Comparison of ENCODE assay signal across 8 mouse cellular contexts in genomic region chr2:54118881-54119280, GRCm38 (mm10). TPM values are rescaled to one million over a fixed set of nuclear protein-coding genes. Genes with fewer than 3 reads are reported as not detected.
DNase-seq lines count a peak whose midpoint lies in the region; ATAC-seq lines count a peak whose summit lies in the region.

No protein-coding gene starts in this region.

- H3K9ac ChIP-seq in embryonic facial prominence, embryonic 14.5 days (ENCODE audit: low read depth, low read length): no peak overlapping the region

- DNase-seq in gastrocnemius, adult 18-20 months (ENCODE audit: low spot score): peak; percentile 3
- no peak for DNase-seq in gastrocnemius, postnatal 25 days
- peak; percentile 37 to 64 for DNase-seq in right cerebral cortex, adult 2 months (ENCODE audit: low spot score in 2 of 2)
- DNase-seq in right cerebral cortex, postnatal 25 days: no peak
- DNase-seq in embryonic facial prominence, embryonic 14.5 days (ENCODE audit: low spot score): peak; percentile 51
- peak; percentile 38 to 39 for DNase-seq in left cerebral cortex, postnatal 25 days (ENCODE audit: low spot score in 2 of 2)
- peak; percentile 16 for DNase-seq in right cerebral cortex, postnatal 14 days

- no peak overlapping the region for H3K4me3 ChIP-seq in embryonic facial prominence, embryonic 14.5 days (ENCODE audit: low read depth, low read length)

- H3K36me3 ChIP-seq in embryonic facial prominence, embryonic 14.5 days (ENCODE audit: control insufficient read depth, insufficient read depth, low read length): no peaks in the 10 kb centered on the region

- intact Hi-C loops in left cerebral cortex, postnatal 25 days (cut with DNase I): loop anchor here (10.0 kb wide), 2 partner anchors 914 to 916 kb away; no protein-coding TSS in a partner anchor

- 29% methylated on average over 3 of the region's 3 CpGs for WGBS in embryonic facial prominence, embryonic 14.5 days

- no peak overlapping the region for H3K27ac ChIP-seq in embryonic facial prominence, embryonic 14.5 days (replicated peaks; ENCODE audit: low read depth, low read length)

- no peaks in the 10 kb centered on the region for H3K9me3 ChIP-seq in embryonic facial prominence, embryonic 14.5 days (ENCODE audit: control insufficient read depth, low read length)

- no peak overlapping the region for H3K4me2 ChIP-seq in embryonic facial prominence, embryonic 14.5 days (ENCODE audit: low read depth, low read length)

- H3K4me1 ChIP-seq in embryonic facial prominence, embryonic 14.5 days (ENCODE audit: control insufficient read depth, insufficient read depth, low read length): no peaks in the 10 kb centered on the region

- no peak for ATAC-seq in embryonic facial prominence, embryonic 14.5 days (ENCODE audit: low read depth)
- ATAC-seq in erythroid progenitor cell, adult 5-6 weeks (replicated peaks; ENCODE audit: low FRiP score, poor library complexity, severe bottlenecking): no peak

- no peaks in the 10 kb centered on the region for H3K27me3 ChIP-seq in embryonic facial prominence, embryonic 14.5 days (replicated peaks; ENCODE audit: control insufficient read depth, insufficient read depth, low read length)

RNA-seq across cellular contexts. Expression of gene Rprm, which starts 33.5 kb away (rescaled TPM):
- under 1 TPM in 1 of 2 experiments, not detected in 1; 0.19 TPM for total RNA-seq in gastrocnemius, adult 18-20 months (2021)
- total RNA-seq in gastrocnemius, postnatal 25 days (2021): under 1 TPM; 0.24 to 0.79 TPM
- polyA plus RNA-seq in embryonic facial prominence, embryonic 14.5 days (2014; fragmentation: Nextera tagmentation; extraction: Ambion mirVana): 13.5 and 15.5 TPM in 2 replicates
- 10 to 100 TPM; 81.3 to 97.1 TPM for total RNA-seq in left cerebral cortex, postnatal 25 days (2021)
- not detected in 2 replicates for total RNA-seq in erythroid progenitor cell, adult 5-6 weeks (2015; ENCODE audit: low replicate concordance)
- not detected in 2 replicates for total RNA-seq in erythroid progenitor cell, adult 5-6 weeks (2017; ENCODE audit: low replicate concordance)

Comparison
In these comparisons a context has a peak if more than half of its experiments do, and no peak if none do; other contexts are left out.
1. DNase-seq: peak in gastrocnemius, adult 18-20 months (single experiment), right cerebral cortex, adult 2 months (2 of 2), embryonic facial prominence, embryonic 14.5 days (single experiment), left cerebral cortex, postnatal 25 days (2 of 2) and right cerebral cortex, postnatal 14 days (single experiment); none in gastrocnemius, postnatal 25 days (single experiment) and right cerebral cortex, postnatal 25 days (single experiment).
2. RNA of gene Rprm, which starts 33.5 kb away (total RNA-seq): 81.3 to 97.1 TPM in left cerebral cortex, postnatal 25 days; 0.24 to 0.79 TPM in gastrocnemius, postnatal 25 days, 0.19 TPM in gastrocnemius, adult 18-20 months and not detected in erythroid progenitor cell, adult 5-6 weeks; every median in the first group is over 10 times any median in the second.